Mouse (Mus musculus) frontal cortex, adult 2 months (tissue): ENCODE data around the gene Crlf2. TPM values are rescaled to one million over a fixed set of nuclear protein-coding genes. Genes with fewer than 3 reads are reported as not detected.
A peak's percentile ranks its signal among the peaks of the same experiment; 100 is the strongest.

Experiments used
- DNase-seq, 2 experiments: peaks; one replicate each; pipeline ENCODE4 v3.0.0; 2022; ENCODE audit warnings: low spot score in 1 of 2; ENCODE audit errors: extremely low spot score in 1 of 2
- polyA plus RNA-seq: library from polyadenylated mRNA; depleted of rRNA; stranded (reverse); fragments of >200 nt; gene quantifications from 2 replicates; pipeline ENCODE4 v1.2.3, GENCODE M21; 2012; rRNA removed

Gene Crlf2
- 28.0 and 30.2 TPM in 2 replicates for polyA plus RNA-seq

DNA sequence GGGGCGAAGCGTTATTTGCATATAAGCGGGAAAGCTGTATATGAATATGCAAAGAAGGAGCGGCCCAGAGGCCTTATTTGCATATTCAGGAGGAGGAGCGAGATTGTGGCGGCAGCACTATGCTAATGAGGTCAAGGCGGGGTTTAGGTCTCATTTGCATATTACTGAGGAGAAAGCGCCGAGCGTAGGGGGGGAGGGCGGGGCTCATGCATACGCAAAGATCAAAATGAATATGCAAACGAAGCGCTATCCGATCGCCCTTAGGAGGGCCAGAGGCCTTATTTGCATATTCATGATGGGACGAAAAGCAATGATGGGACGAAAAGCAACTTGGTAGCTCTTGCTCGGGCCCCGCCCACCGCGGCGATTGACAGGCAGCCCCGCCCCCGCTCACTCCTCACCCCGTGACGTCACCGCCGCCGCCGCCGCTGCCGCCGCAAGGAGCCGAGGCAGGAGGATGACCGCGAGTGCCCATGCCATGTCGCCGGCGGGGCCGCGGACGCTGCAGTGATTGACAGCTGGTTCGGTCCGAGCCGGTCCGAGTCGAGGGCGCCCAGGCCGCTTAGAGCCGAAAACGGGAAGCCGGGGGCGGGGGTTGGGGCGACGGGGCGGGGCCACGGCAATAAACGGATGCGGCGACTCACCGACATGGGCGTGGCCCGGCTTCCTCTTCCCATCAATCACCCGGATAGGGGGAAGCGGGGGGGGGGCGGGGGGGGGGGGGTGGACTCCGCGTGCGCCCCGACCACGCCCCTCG, at the start of gene Crlf2:
Gene Crlf2 (minus strand): TSS at position 590 of the 757 bp plus-strand sequence.
- peak; percentile 94 to 95 for DNase-seq

- DNase-seq, result peak in 1 of 2 experiments; percentile 25
These were observed 43.8 kb upstream of the Crlf2 start for GRCm38 (mm10) chr5:109602585-109602984.

GRCm38 (mm10) chr5:109601080-109601479, 42.3 kb upstream of the Crlf2 start:
- DNase-seq, result peak in 1 of 2 experiments; percentile 23

DNA sequence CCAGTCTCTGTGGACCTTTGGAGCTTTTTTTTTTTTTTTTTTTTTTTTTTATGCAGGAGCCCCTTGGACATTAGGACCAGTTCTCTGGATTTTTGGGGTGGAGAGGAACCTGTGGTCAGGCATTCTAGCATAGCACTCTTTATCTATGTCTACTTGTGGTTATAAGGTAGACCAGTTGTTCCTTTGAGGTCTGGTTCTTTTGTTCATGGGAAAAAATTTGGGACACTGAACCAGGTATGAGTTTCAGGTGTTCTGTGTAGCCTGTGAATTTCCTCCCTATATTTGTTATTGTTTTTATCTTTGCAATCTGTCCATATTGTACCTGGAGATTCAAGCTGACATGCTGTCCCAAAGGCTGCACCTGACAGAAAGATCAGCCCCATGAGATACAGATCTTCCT, 40.1 kb upstream of the Crlf2 start:
- no peak for DNase-seq

DNA sequence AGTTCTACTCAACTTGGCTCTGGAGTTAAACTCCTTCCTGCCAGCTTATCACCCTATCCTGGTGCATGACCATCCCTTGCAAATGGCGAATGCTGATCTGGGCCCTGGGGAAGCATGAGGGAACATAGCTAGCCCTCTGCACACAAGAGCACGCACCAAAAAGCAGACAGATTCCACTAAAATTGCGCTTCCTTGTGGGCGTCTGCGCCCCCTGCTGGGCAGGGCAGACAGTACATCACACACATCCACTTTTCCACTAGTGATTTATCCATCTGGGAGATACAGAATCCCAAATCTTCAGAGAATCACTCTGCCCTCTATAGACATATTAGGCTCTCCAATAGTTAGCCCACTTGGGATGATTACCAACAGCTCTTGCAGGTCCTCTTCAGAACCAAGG, 37.9 kb upstream of the Crlf2 start:
- DNase-seq, result no peak

DNA sequence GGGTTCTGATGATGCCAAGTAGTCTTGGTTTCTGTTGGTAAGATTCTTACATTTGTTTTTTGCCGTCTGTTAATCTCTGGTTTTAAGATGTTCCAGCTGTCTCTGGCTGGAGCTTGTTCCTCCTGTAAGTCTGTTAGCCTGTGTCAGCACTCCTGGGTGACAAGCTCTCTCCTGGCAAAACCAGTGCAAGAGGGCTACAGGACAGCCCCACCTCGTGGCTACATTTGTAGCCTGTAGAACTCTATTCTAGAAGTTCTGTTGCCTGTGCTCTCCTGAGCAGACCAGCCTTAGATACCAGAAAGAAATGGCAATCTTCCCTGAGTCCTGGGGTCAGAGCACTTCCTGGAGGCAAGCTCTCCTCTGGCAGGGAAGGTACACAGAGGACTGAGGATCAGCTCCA, 4.0 kb upstream of the Crlf2 start:
- DNase-seq, result no peak

DNA sequence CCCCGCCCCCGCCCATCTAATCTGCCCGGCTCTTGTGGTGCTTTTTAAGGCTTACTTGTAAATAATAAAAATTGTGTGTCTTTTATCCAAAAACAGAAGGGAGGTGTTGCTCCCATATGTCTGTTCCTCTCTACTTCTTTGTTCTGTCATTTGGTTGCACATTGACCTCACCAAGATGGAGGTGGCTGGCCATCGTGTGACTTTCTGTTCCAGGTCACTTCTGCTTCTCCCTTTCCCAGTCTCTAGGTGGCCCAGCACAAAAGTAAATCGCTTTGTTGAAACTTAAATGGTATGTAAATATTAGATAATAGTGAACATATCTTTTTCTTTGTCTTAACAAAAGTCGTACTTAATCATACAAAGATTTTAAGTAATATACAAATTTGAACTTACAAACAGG, 398 bp upstream of the Crlf2 start:
- no peak for DNase-seq

GRCm38 (mm10) chr5:109558123-109558403, 730 bp downstream of the Crlf2 start:
- no peak for DNase-seq

GRCm38 (mm10) chr5:109557321-109558122, 1.3 kb downstream of the Crlf2 start:
- no peak for DNase-seq

- peak; percentile 97 to 98 for DNase-seq
These were observed 2.0 kb downstream of the Crlf2 start for GRCm38 (mm10) chr5:109556591-109557320.

GRCm38 (mm10) chr5:109555676-109556571, 2.9 kb downstream of the Crlf2 start:
- DNase-seq, result peak in 1 of 2 experiments; percentile 51

DNA sequence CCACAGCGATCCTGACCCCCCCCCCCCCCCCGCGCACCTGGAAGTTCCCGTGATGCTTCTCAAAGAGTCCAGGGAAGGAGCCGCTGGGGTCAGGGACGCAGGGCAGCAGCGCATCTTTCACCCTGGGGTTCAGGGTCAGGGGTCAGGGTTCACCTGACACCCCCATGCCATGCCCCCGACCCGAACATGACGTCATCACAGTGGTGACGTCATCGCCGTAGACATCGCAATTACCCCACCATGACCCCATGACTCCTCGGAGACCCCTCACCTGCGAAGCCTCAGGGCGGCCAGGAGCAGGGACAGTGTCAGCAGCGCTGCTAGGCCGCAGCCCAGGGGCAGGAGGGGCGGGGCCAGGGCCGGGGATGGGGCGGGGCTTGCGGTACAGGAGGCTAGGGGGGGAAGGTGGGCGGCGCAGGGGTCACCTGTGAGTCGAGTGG, 3.5 kb downstream of the Crlf2 start:
- DNase-seq, result no peak

GRCm38 (mm10) chr5:109554091-109555050, 4.4 kb downstream of the Crlf2 start:
- no peak for DNase-seq

DNA sequence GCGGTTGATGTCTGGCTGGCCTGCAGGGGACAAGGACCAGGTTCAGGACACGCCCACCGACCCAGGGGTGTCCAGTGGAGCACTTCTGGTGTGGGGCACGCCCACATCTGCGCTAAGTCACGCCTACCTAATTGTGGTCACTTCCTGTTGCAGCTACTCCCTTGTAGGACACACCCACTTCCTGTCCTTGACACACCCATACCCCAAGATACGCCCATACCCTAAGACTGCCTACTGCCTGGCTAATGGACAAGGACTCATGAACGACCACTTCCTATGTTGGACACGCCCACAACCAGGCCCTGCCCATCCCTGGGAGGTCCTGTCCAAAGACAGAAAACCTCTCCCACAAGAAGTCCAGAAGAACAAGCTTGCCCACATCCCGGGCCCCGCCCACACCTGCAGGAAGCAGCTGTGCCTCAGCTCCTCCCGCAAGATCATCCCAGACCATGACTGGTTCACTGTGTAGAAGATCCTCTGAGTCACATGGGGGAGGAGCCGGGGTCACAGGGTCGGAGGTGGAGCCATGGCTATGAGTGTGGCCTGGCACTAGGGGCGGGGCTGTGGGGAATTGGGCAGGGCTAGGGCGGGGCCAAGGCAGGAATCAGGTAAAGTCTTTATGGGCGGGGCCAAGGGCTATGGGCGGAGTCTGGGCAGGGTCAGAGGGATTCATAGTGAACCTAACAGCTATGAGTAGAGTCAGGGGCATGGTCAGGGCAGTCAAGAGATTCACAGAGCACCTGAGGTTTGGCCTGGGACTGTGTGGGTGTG, 5.4 kb downstream of the Crlf2 start:
- no peak for DNase-seq

DNA sequence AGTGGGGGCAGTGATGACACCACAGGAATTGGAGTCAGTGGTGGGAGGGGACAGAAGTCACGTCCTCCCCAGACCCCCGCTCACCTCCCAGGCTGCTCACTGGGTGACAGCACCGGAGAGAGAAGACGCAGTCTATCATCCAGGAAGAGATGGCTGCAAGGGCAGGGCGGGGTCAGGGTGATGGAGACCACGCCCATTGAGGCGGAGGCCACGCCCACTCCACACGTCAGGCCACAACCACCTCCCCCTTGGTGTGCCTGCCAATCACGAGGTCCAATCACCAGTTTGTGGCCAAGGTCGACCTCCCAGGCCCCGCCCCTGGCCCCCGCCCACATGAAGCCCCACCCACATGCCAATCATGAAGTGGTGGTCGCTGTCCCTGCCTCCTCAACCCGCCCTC, 6.3 kb downstream of the Crlf2 start:
- no peak for DNase-seq

- no peak for DNase-seq
These were observed 6.7 kb downstream of the Crlf2 start for GRCm38 (mm10) chr5:109552116-109552515.

DNA sequence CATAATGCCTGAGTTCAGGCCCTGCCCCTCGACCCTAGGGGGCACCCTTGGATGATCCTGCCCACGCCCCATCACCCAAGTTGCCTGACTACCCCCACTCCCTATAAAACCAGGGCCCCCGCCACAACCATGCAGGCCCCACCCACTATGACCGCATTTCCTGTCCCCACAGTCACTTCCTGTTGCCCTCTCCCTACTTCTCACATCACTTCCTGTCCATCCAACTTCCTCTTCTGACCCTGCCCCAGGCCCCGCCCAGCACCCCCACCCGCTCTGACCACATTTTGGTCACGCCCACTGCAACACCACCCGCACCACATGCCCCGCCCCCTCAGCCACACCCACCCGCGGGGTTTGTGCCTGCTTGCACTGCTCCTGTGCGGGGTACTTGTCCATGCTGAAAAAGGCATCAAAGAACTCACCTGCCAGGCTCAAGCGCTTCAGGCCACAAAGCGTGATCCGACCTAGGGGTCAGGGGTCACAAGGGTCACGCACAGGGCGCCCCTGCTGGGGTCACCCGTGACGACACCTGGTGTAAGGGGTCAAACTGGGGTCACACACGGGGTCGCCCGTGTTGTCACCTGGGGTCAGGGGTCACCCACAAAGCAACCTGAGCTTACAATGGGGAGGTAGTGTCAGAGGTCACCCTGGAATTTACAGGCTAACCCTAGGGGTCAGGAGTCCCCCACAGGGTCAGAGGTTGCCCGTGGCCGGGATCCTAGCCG, 7.6 kb downstream of the Crlf2 start:
- no peak for DNase-seq
